Mouse (Mus musculus) lung, postnatal 0 days (tissue): ENCODE measurements at regions not wholly inside any gene's neighbourhood (a gene's known extent, or its start where the extent isn't known, plus 50 kb on each side); places are given as distances from the start of the nearest gene placed in this dataset.

Experiments used
- CTCF ChIP-seq: IDR thresholded peaks from 2 replicates; pipeline ENCODE4 v1.5.1; 2016; ENCODE audit warnings: antibody characterized with exemption, mild to moderate bottlenecking
- EP300 ChIP-seq: IDR thresholded peaks from 2 replicates; pipeline ENCODE4 v1.6.1; 2016; ENCODE audit warnings: antibody characterized with exemption, mild to moderate bottlenecking, control low read depth

- TF ChIP-seq EP300: no peak
- no peak for TF ChIP-seq CTCF
Observed at GRCm38 (mm10) chr4:9144226-9145215, 905.7 kb upstream of the Car8 start.
